Mouse (Mus musculus): ENCODE measurements around the gene Tfam. TPM values are rescaled to one million over a fixed set of nuclear protein-coding genes. Genes with fewer than 3 reads are reported as not detected.
A peak's percentile ranks its signal among the peaks of the same experiment; 100 is the strongest.

Tfam gene
- 112 and 114 TPM in 2 replicates for polyA plus RNA-seq (2014; fragmentation: Nextera tagmentation; extraction: Ambion mirVana)

DNA sequence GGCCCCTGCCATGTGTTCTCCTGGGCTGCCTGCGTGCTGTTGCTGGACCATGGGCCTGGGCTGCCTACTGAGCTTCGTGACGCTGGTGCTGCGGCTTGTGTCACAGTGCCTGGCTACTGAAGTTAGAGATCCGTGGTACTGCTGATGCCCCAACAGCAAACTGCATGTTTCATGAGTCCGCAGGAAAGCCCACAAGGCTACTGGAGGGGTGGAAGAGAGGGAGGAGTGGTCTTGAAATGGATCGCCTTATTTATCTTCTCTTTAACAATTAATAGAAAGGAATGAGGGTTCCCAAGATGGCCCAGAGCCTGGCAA lies at the start of gene Tfam:
TSS of gene Tfam (minus strand) at position 41 of the 315 bp plus-strand sequence.
- Histone ChIP-seq H3K27me3 (ENCODE audit: control insufficient read depth, insufficient read depth, low read length) (no peaks in the 10 kb centered on the region), H3K4me1 (ENCODE audit: control insufficient read depth, insufficient read depth, low read length) (no peaks in the 10 kb centered on the region), H3K4me2 (ENCODE audit: low read depth, severe bottlenecking) (peak within 1 kb of the TSS; percentile 74), H3K36me3 (ENCODE audit: control insufficient read depth, insufficient read depth, low read length) (peaks cover 7% of the 10 kb centered on the region), H3K27ac (replicated peaks; ENCODE audit: low read depth, low read length) (peak within 1 kb of the TSS; percentile 43; the same call in 1 of the 2 replicates), H3K4me3 (ENCODE audit: low read depth, low read length) (peak within 1 kb of the TSS; percentile 66), H3K9ac (ENCODE audit: low read length) (peak within 1 kb of the TSS; percentile 76), H3K9me3 (ENCODE audit: control insufficient read depth, low read length) (no peaks in the 10 kb centered on the region)
- ATAC-seq (ENCODE audit: insufficient number of reproducible peaks, low FRiP score, low TSS enrichment, low read depth) = no peak; the same call in 1 of the 2 replicates
- WGBS = 6% methylated on average over 7 of the region's 7 CpGs
- DNase-seq (ENCODE audit: low spot score) = no peak

DNA sequence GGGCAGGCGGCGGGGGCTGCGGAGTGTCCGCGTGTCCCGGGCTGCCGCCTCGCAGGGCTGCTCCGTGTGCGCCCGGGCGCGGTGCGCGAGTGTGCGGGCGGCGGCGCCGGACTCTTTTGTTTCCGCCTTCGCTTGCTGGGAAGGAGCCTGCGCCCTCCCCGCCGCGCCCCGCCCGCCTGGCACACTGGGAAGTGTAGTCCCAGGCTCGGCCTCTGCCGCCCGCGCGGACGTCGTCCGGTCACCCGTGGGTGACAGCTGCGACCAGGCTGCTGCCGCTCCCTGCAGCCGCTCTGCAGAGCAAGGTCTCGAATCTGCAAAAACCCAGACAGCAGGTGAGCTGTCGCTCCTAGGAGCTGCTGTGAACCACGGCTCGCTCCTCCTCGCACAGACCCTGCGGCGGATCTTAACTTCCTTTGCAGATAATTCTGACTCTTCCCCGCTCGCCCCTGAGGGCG lies 47.1 kb upstream of the Tfam start, which contains the start of gene Ube2d1:
TSS of gene Ube2d1 (minus strand) at position 137 of the 455 bp plus-strand sequence.
- ATAC-seq (ENCODE audit: insufficient number of reproducible peaks, low FRiP score, low TSS enrichment, low read depth) = peak; percentile 95
- WGBS = under 1% methylated on average over 50 of the region's 50 CpGs
- H3K4me1 ChIP-seq (ENCODE audit: control insufficient read depth, insufficient read depth, low read length) = no peaks in the 10 kb centered on the region

DNA sequence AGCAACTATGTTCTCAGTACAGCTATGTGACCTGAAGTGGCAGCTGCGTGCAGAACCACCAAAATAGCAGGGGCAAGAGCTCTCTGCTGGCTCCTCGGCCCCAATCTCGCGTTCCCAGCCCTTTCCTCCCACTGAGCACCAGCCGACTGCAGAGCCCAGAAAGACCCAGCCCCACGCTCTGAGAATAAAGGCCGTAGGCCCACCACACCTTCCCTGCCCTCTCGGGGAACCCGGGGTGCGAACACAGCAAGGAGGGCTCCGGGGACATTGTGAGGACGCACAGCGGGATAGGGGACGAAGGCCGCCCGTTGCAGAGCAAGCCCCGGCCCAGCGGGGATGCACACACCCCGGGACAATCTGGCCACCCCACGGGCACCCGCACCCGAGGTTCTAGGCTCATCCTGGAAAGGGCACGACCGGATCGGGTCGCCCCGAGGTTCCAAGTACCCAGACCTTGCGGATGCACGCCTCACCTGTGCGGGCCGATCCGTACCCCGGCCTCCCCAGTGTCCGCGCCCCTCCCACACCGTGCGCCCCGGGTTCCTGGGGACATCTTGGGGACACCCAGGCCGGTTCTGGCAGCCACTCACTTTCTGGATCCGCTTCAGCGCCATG lies 46.5 kb upstream of the Tfam start:
- Histone ChIP-seq H3K36me3 (ENCODE audit: control insufficient read depth, insufficient read depth, low read length) (no peaks in the 10 kb centered on the region), H3K9me3 (ENCODE audit: control insufficient read depth, low read length) (no peaks in the 10 kb centered on the region), H3K27ac (replicated peaks; ENCODE audit: low read depth, low read length) (peak overlapping the region; percentile 52; the same call in 1 of the 2 replicates), H3K9ac (ENCODE audit: low read length) (peak overlapping the region; percentile 98), H3K4me1 (ENCODE audit: control insufficient read depth, insufficient read depth, low read length) (no peaks in the 10 kb centered on the region), H3K4me2 (ENCODE audit: low read depth, severe bottlenecking) (peak overlapping the region; percentile 64), H3K4me3 (ENCODE audit: low read depth, low read length) (peak overlapping the region; percentile 92), H3K27me3 (ENCODE audit: control insufficient read depth, insufficient read depth, low read length) (no peaks in the 10 kb centered on the region)
- DNase-seq (ENCODE audit: low spot score) = peak; percentile 69
- under 1% methylated on average over 41 of the region's 41 CpGs for WGBS
- ATAC-seq (ENCODE audit: insufficient number of reproducible peaks, low FRiP score, low TSS enrichment, low read depth) = peak; percentile 75

More for the DNA sequence above, 47.1 kb upstream of the Tfam start, which contains the start of gene Ube2d1:
- peak; percentile 88 for DNase-seq (ENCODE audit: low spot score)
- H3K9me3 ChIP-seq (ENCODE audit: control insufficient read depth, low read length) = no peaks in the 10 kb centered on the region
- H3K36me3 ChIP-seq (ENCODE audit: control insufficient read depth, insufficient read depth, low read length) = no peaks in the 10 kb centered on the region
- peak within 1 kb of the TSS; percentile 64 for H3K4me2 ChIP-seq (ENCODE audit: low read depth, severe bottlenecking)
- peak within 1 kb of the TSS; percentile 92 for H3K4me3 ChIP-seq (ENCODE audit: low read depth, low read length)
- H3K27me3 ChIP-seq (ENCODE audit: control insufficient read depth, insufficient read depth, low read length) = no peaks in the 10 kb centered on the region
- peak within 1 kb of the TSS; percentile 52; the same call in 1 of the 2 replicates for H3K27ac ChIP-seq (replicated peaks; ENCODE audit: low read depth, low read length)
- peak within 1 kb of the TSS; percentile 98 for H3K9ac ChIP-seq (ENCODE audit: low read length)

DNA sequence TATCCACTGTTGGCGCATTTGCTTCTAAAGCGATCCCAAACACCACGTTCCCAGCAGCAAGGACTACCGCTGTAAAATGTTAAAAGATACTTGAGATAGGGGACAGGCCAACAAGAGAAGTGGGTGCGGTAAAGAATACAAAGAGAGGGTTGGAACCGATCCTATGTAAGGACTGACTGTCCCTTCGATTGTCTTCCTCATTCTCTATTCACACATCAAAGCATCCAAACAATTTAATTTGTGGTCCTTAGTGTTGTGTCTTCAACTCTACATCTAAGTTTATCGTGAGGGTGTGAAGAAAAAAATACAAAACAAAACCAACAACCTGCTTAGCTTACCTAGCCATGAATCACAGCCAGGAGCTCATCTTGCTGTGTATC lies 46.0 kb upstream of the Tfam start:
- ATAC-seq (ENCODE audit: insufficient number of reproducible peaks, low FRiP score, low TSS enrichment, low read depth) = no peak

DNA sequence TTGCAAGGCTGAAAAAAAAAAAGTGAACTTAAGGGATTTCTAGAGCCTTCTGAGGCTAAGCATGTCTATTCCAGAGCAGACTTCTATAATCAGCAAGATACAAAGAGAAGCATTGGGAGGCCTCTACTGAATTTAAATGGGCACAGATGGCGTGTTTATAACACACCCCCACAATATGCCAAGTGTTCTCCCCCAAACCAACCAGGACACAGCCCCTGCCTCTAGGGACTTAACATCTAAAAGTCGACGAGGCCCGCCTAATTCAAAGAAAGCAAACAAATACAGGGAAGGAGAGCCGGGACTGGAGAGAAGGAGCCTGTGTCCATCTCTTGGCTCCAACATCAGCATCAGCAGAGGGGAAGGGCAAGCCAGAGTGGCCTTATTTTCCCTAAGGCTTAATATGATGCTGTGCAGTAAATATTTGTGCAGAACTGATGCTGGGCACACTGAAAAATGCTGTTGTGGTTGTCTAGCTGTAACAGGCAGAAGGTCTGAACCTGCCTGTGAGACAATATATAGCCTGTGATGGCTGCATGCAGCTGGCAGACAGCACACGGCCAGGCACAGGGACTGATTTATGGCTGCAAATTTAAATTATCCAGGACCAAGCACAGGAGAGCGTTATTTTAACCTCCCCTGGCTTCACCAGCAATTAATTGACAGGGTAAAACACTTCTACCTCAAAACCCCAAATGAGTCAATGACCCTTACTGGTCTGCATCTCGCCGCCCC lies 35.1 kb upstream of the Tfam start:
- whole genome bisulfite sequencing = 47% methylated on average over 9 of the region's 9 CpGs
- H3K4me2 ChIP-seq (ENCODE audit: low read depth, severe bottlenecking) = no peak overlapping the region
- no peak overlapping the region for H3K4me3 ChIP-seq (ENCODE audit: low read depth, low read length)
- no peak for DNase-seq (ENCODE audit: low spot score)
- H3K4me1 ChIP-seq (ENCODE audit: control insufficient read depth, insufficient read depth, low read length) = no peaks in the 10 kb centered on the region
- H3K27ac ChIP-seq (replicated peaks; ENCODE audit: low read depth, low read length) = no peak overlapping the region
- H3K9ac ChIP-seq (ENCODE audit: low read length) = no peak overlapping the region
- H3K27me3 ChIP-seq (ENCODE audit: control insufficient read depth, insufficient read depth, low read length) = no peaks in the 10 kb centered on the region
- ATAC-seq (ENCODE audit: insufficient number of reproducible peaks, low FRiP score, low TSS enrichment, low read depth) = 0 out of 2 replicates have a peak, but pooled peaks have one; percentile 21
- no peaks in the 10 kb centered on the region for H3K36me3 ChIP-seq (ENCODE audit: control insufficient read depth, insufficient read depth, low read length)
- H3K9me3 ChIP-seq (ENCODE audit: control insufficient read depth, low read length) = no peaks in the 10 kb centered on the region

More for the DNA sequence above, 46.0 kb upstream of the Tfam start:
- Histone ChIP-seq H3K9ac (ENCODE audit: low read length) (peak overlapping the region; percentile 98), H3K4me1 (ENCODE audit: control insufficient read depth, insufficient read depth, low read length) (no peaks in the 10 kb centered on the region), H3K4me2 (ENCODE audit: low read depth, severe bottlenecking) (peak overlapping the region; percentile 64), H3K4me3 (ENCODE audit: low read depth, low read length) (peak overlapping the region; percentile 92), H3K9me3 (ENCODE audit: control insufficient read depth, low read length) (no peaks in the 10 kb centered on the region), H3K27ac (replicated peaks; ENCODE audit: low read depth, low read length) (no peak overlapping the region), H3K27me3 (ENCODE audit: control insufficient read depth, insufficient read depth, low read length) (no peaks in the 10 kb centered on the region), H3K36me3 (ENCODE audit: control insufficient read depth, insufficient read depth, low read length) (no peaks in the 10 kb centered on the region)
- DNase-seq (ENCODE audit: low spot score) = no peak
- 15% methylated on average over 8 of the region's 8 CpGs for WGBS

DNA sequence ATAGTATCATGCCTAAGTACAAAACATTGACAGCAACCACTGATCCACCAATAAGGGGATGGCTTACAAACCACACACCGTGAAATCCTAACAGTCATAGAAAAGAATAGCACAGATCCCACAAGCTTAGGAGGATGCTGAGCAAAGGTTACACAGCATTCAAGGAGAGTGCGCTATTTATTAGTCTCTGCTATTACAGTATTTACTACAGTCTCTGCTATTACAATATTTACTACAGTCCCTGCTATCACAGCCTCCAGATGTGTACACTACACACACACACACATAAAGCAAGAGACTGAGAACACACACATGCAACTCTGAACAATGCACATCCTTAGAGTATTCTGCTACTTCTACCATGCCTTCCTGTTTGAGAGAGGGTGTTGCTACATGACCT lies 29.9 kb upstream of the Tfam start:
- H3K4me2 ChIP-seq (ENCODE audit: low read depth, severe bottlenecking) = no peak overlapping the region
- H3K27me3 ChIP-seq (ENCODE audit: control insufficient read depth, insufficient read depth, low read length) = no peaks in the 10 kb centered on the region
- no peak overlapping the region for H3K9ac ChIP-seq (ENCODE audit: low read length)
- WGBS = 91% methylated on average over 2 of the region's 2 CpGs
- H3K27ac ChIP-seq (replicated peaks; ENCODE audit: low read depth, low read length) = no peak overlapping the region
- ATAC-seq (ENCODE audit: insufficient number of reproducible peaks, low FRiP score, low TSS enrichment, low read depth) (no peak), DNase-seq (ENCODE audit: low spot score) (no peak)
- H3K4me1 ChIP-seq (ENCODE audit: control insufficient read depth, insufficient read depth, low read length) = no peaks in the 10 kb centered on the region
- no peak overlapping the region for H3K4me3 ChIP-seq (ENCODE audit: low read depth, low read length)
- H3K36me3 ChIP-seq (ENCODE audit: control insufficient read depth, insufficient read depth, low read length) = no peaks in the 10 kb centered on the region
- H3K9me3 ChIP-seq (ENCODE audit: control insufficient read depth, low read length) = no peaks in the 10 kb centered on the region

DNA sequence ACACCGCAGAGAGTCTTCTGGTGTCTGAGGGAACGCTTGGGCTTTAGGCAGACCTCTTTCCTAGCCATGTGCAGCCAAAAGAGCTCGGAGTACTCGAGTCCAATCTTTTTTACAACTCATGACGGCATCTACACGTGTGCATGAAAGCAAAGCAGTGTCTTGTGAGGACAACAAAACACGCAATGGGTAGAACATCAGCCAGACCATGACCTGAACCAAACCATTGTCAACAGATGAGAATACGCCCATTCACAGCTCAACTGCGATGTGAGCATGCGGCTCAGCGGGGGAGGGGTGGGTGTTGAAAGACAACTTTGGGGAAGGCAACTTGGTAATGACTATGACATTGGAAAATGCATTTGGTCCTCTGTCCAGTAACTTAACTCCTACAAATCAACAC lies 29.4 kb upstream of the Tfam start:
- H3K9me3 ChIP-seq (ENCODE audit: control insufficient read depth, low read length) = no peaks in the 10 kb centered on the region
- DNase-seq (ENCODE audit: low spot score) (no peak), ATAC-seq (ENCODE audit: insufficient number of reproducible peaks, low FRiP score, low TSS enrichment, low read depth) (no peak)
- H3K27me3 ChIP-seq (ENCODE audit: control insufficient read depth, insufficient read depth, low read length) = no peaks in the 10 kb centered on the region
- no peak overlapping the region for H3K4me3 ChIP-seq (ENCODE audit: low read depth, low read length)
- no peak overlapping the region for H3K4me2 ChIP-seq (ENCODE audit: low read depth, severe bottlenecking)
- no peak overlapping the region for H3K9ac ChIP-seq (ENCODE audit: low read length)
- H3K4me1 ChIP-seq (ENCODE audit: control insufficient read depth, insufficient read depth, low read length) = no peaks in the 10 kb centered on the region
- WGBS = 89% methylated on average over 11 of the region's 11 CpGs
- no peak overlapping the region for H3K27ac ChIP-seq (replicated peaks; ENCODE audit: low read depth, low read length)
- H3K36me3 ChIP-seq (ENCODE audit: control insufficient read depth, insufficient read depth, low read length) = no peaks in the 10 kb centered on the region

DNA sequence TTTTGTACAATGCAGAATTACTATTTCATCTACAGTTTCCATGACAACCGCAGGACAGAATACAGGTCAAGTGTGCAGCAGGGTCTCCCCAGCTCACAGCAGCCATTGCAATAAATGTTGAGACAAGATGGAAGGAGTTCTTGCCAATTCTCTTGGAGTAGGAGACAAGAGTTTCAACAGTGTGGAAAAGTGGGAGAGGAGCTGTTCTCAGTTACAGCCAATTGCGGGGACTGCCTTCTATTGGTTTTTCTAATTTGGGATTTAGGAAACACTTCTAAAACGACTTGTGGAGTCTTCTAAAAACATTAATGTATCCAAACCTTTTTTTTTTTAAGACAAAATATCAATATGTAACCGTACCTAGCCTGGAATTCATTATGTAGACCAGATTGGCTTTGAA lies 27.0 kb upstream of the Tfam start:
- Histone ChIP-seq H3K27me3 (ENCODE audit: control insufficient read depth, insufficient read depth, low read length) (no peaks in the 10 kb centered on the region), H3K36me3 (ENCODE audit: control insufficient read depth, insufficient read depth, low read length) (peaks cover 3% of the 10 kb centered on the region; the same call in 1 of the 2 replicates), H3K4me1 (ENCODE audit: control insufficient read depth, insufficient read depth, low read length) (no peaks in the 10 kb centered on the region), H3K9me3 (ENCODE audit: control insufficient read depth, low read length) (no peaks in the 10 kb centered on the region), H3K4me3 (ENCODE audit: low read depth, low read length) (no peak overlapping the region), H3K9ac (ENCODE audit: low read length) (no peak overlapping the region), H3K4me2 (ENCODE audit: low read depth, severe bottlenecking) (no peak overlapping the region), H3K27ac (replicated peaks; ENCODE audit: low read depth, low read length) (no peak overlapping the region)
- ATAC-seq (ENCODE audit: insufficient number of reproducible peaks, low FRiP score, low TSS enrichment, low read depth) (no peak), DNase-seq (ENCODE audit: low spot score) (no peak)
- WGBS = 82% methylated on average over 4 of the region's 4 CpGs

Data from limb, embryonic 11.5 days (tissue).